Comparison of ENCODE assay signal across 8 mouse cellular contexts in the genomic region with DNA sequence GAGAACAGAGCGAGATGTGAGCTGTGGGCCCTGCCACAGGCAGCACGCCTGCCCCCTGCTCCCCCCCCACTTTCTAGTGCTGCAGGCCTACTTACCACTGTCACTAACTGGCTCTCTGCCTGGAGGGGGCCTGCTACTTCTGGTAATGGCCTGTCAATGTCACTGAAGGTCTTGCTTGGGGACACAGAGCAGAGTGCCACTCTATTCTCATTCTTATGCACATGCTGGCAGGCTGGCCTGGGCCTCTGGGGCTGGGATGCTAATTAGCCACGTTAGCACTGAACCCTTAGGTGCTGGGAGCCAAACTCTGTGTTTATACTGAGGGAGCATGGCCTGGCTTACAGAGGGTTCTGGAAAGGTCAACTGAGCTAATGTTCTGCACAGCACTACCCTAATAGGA. TPM values are rescaled to one million over a fixed set of nuclear protein-coding genes. Genes with fewer than 3 reads are reported as not detected.
DNase-seq lines count a peak whose midpoint lies in the region; ATAC-seq and TF ChIP-seq lines count a peak whose summit lies in the region.
"Had no signal": no experiment of that assay in that cellular context is flagged by ENCODE, and none has a peak within 500 bp of the region (broad histone marks: within the 10 kb centered on the region; RNA-seq: fewer than 3 reads in every experiment).

No protein-coding gene starts in this region.

- H3K9me3 ChIP-seq in liver, embryonic 14.5 days (ENCODE audit: control insufficient read depth, low read length) = no peaks in the 10 kb centered on the region
- H3K9me3 ChIP-seq: limb, embryonic 15.5 days had no signal

- 71% methylated on average over 3 of the region's 3 CpGs for WGBS in liver, embryonic 14.5 days (ENCODE audit: insufficient replicate concordance)

- no peak overlapping the region for H3K4me3 ChIP-seq in liver, embryonic 14.5 days (ENCODE audit: insufficient read depth in 1 of 2, low read depth in 2 of 2, low read length in 2 of 2)
- H3K4me3 ChIP-seq: limb, embryonic 15.5 days had no signal

- H3K36me3 ChIP-seq in liver, embryonic 14.5 days (replicated peaks; ENCODE audit: control insufficient read depth, insufficient read depth, low read depth) = no peaks in the 10 kb centered on the region; the same call in 1 of the 2 replicates

- no peak for TF ChIP-seq CTCF in liver, embryonic 14.5 days (IDR thresholded peaks at IDR 0.05; ENCODE audit: low read depth)

- peaks cover 0 to 10% of the 10 kb centered on the region in 2 experiments for H3K4me1 ChIP-seq in liver, embryonic 14.5 days (replicated peaks; ENCODE audit: control insufficient read depth in 2 of 2, insufficient read depth in 2 of 2, low read length in 1 of 2)

- TF ChIP-seq EP300 in liver, embryonic 14.5 days (IDR thresholded peaks at IDR 0.05; ENCODE audit: low read depth) = no peak

- peak; percentile 94 for DNase-seq in MN1 (ENCODE audit: low spot score)
- DNase-seq in brain, embryonic 18.5 days (ENCODE audit: low read depth, low spot score) = peak; percentile 42
- DNase-seq in heart, postnatal 4 days = peak; percentile 80
- DNase-seq in liver, embryonic 14.5 days (ENCODE audit: low read depth in 3 of 3, low spot score in 3 of 3) = no peak
- no peak for DNase-seq in left cerebral cortex, adult 8-10 months (ENCODE audit: low spot score in 2 of 2)
- no peak for DNase-seq in cerebellum, adult 8-10 months
- DNase-seq in left cerebral cortex, adult 9 months (ENCODE audit: low spot score in 2 of 2) = no peak

- H3K9ac ChIP-seq in liver, embryonic 14.5 days (replicated peaks) = no peak overlapping the region
- H3K9ac ChIP-seq: limb, embryonic 15.5 days had no signal

- 0 out of 2 replicates have a peak, but pooled peaks have one; percentile 16 for ATAC-seq in liver, embryonic 14.5 days (ENCODE audit: insufficient read depth)

- H3K27ac ChIP-seq in liver, embryonic 14.5 days = no peak overlapping the region
- H3K27ac ChIP-seq: limb, embryonic 15.5 days had no signal

- H3K4me2 ChIP-seq in liver, embryonic 14.5 days (ENCODE audit: low read depth) = no peak overlapping the region
- H3K4me2 ChIP-seq: limb, embryonic 15.5 days had no signal

- H3K27me3 ChIP-seq in liver, embryonic 14.5 days (ENCODE audit: control insufficient read depth, insufficient read depth, low read length) = no peaks in the 10 kb centered on the region
- H3K27me3 ChIP-seq: limb, embryonic 15.5 days had no signal

RNA-seq across cellular contexts. Expression of a gene that starts 23.3 kb away (rescaled TPM):
- 1 to 10 TPM; 1.3 to 2.1 TPM for total RNA-seq in heart, postnatal 4 days (2021)
- 8.8 and 10.9 TPM in 2 replicates for polyA plus RNA-seq in liver, embryonic 14.5 days (2012; rRNA removed)
- polyA plus RNA-seq in liver, embryonic 14.5 days (2014; fragmentation: Nextera tagmentation; extraction: Ambion mirVana) = 11.2 and 12.5 TPM in 2 replicates
- total RNA-seq in left cerebral cortex, adult 8-10 months (2022) = 10 to 100 TPM; 26.2 to 60.3 (median 40.2) TPM

RNA-seq across cellular contexts. Expression of a gene that starts 52.9 kb away (rescaled TPM):
- 100 to 1,000 TPM in 1 of 2 experiments, 10 to 100 TPM in 1; 92.4 to 108 TPM for total RNA-seq in heart, postnatal 4 days (2021)
- 26.2 and 32.4 TPM in 2 replicates for polyA plus RNA-seq in liver, embryonic 14.5 days (2012; rRNA removed)
- 35.6 and 41.2 TPM in 2 replicates for polyA plus RNA-seq in liver, embryonic 14.5 days (2014; fragmentation: Nextera tagmentation; extraction: Ambion mirVana)
- 10 to 100 TPM; 76.3 to 95.4 (median 86.2) TPM for total RNA-seq in left cerebral cortex, adult 8-10 months (2022)

RNA-seq across cellular contexts. Expression of a gene that starts 55.4 kb away (rescaled TPM):
- total RNA-seq in heart, postnatal 4 days (2021) = 10 to 100 TPM; 11.7 to 13.7 TPM
- polyA plus RNA-seq in liver, embryonic 14.5 days (2012; rRNA removed) = 0.94 and 1.1 TPM in 2 replicates
- 1.1 and 1.4 TPM in 2 replicates for polyA plus RNA-seq in liver, embryonic 14.5 days (2014; fragmentation: Nextera tagmentation; extraction: Ambion mirVana)
- total RNA-seq in left cerebral cortex, adult 8-10 months (2022) = 10 to 100 TPM; 21.4 to 31.5 (median 25.0) TPM

Comparison
In these comparisons a context has a peak if more than half of its experiments do, and no peak if none do; other contexts are left out.
1. DNase-seq: peak in MN1 (single experiment), brain, embryonic 18.5 days (single experiment) and heart, postnatal 4 days (single experiment); none in liver, embryonic 14.5 days (0 of 3), left cerebral cortex, adult 8-10 months (0 of 2), cerebellum, adult 8-10 months (single experiment) and left cerebral cortex, adult 9 months (0 of 2).
2. RNA of a gene that starts 23.3 kb away (total RNA-seq): 26.2 to 60.3 TPM in left cerebral cortex, adult 8-10 months; 1.3 to 2.1 TPM in heart, postnatal 4 days; every median in the first group is over 4 times any median in the second.